Mouse (Mus musculus) heart, embryonic 15.5 days (tissue): ENCODE measurements around the gene Upk1a. TPM values are rescaled to one million over a fixed set of nuclear protein-coding genes. Genes with fewer than 3 reads are reported as not detected.

ENCODE experiments used
- ATAC-seq: fragments of 200-750 bp; cut with Nextera tagmentation; replicated peaks from 2 replicates; pipeline ENCODE4 v1.8.0; 2017; ENCODE audit warnings: low read depth, moderate TSS enrichment; ENCODE audit not compliant: insufficient number of reproducible peaks, insufficient read depth, low FRiP score
- H3K27ac ChIP-seq: fragments of 300-500 bp; sonication (generic); 2 replicates; pipeline ENCODE4 v1.5.1; 2015; ENCODE audit warnings: mild to moderate bottlenecking, inconsistent platforms
- H3K27me3 ChIP-seq: fragments of 300-500 bp; sonication (generic); 2 replicates; pipeline ENCODE4 v1.6.1; 2015; ENCODE audit warnings: inconsistent platforms
- H3K36me3 ChIP-seq: fragments of 300-500 bp; sonication (generic); 2 replicates; pipeline ENCODE4 v1.6.1; 2015; ENCODE audit warnings: mild to moderate bottlenecking, inconsistent platforms
- H3K4me1 ChIP-seq: fragments of 300-500 bp; sonication (generic); replicated peaks from 2 replicates; pipeline ENCODE4 v1.6.1; 2015; ENCODE audit warnings: inconsistent platforms
- H3K4me2 ChIP-seq: fragments of 300-500 bp; sonication (generic); 2 replicates; pipeline ENCODE4 v1.6.1; 2015; ENCODE audit warnings: inconsistent platforms, mild to moderate bottlenecking, moderate library complexity
- H3K4me3 ChIP-seq: fragments of 300-500 bp; sonication (generic); 2 replicates; pipeline ENCODE4 v1.5.1; 2015; ENCODE audit warnings: mild to moderate bottlenecking, inconsistent platforms
- H3K9ac ChIP-seq: fragments of 300-500 bp; sonication (generic); 2 replicates; pipeline ENCODE4 v1.6.1; 2015; ENCODE audit warnings: mild to moderate bottlenecking, inconsistent platforms
- H3K9me3 ChIP-seq: fragments of 300-500 bp; sonication (generic); replicated peaks from 2 replicates; pipeline ENCODE4 v1.6.1; 2016; ENCODE audit warnings: inconsistent platforms
- WGBS: fragments of 180-500 bp; shearing (Covaris S2); methylation state at CpG from one replicate; pipeline ENCODE4 v1.1.7; 2015; ENCODE audit warnings: mixed read lengths; 5-methylcytosine and 5-hydroxymethylcytosine counted together
- polyA plus RNA-seq: library from polyadenylated mRNA; unstranded; fragments of >200 nt; fragmentation: Nextera tagmentation; extraction: Ambion mirVana; gene quantifications from 2 replicates; pipeline ENCODE4 v1.2.1, GENCODE M21; 2015

The Upk1a gene
- polyA plus RNA-seq, 1 experiment from 2014 or later: 0.43 TPM

- WGBS: 61% methylated on average over 7 of the region's 7 CpGs
- Histone ChIP-seq H3K4me2 (peak overlapping the region; percentile 37), H3K9me3 (no peaks in the 10 kb centered on the region), H3K27me3 (no peaks in the 10 kb centered on the region), H3K4me1 (peaks cover 10% of the 10 kb centered on the region), H3K9ac (no peak overlapping the region), H3K27ac (peak overlapping the region; percentile 46), H3K4me3 (no peak overlapping the region), H3K36me3 (no peaks in the 10 kb centered on the region)
- ATAC-seq: no peak
These were observed 12.0 kb downstream of the Upk1a start for GRCm38 (mm10) chr7:30600651-30601050.

DNA sequence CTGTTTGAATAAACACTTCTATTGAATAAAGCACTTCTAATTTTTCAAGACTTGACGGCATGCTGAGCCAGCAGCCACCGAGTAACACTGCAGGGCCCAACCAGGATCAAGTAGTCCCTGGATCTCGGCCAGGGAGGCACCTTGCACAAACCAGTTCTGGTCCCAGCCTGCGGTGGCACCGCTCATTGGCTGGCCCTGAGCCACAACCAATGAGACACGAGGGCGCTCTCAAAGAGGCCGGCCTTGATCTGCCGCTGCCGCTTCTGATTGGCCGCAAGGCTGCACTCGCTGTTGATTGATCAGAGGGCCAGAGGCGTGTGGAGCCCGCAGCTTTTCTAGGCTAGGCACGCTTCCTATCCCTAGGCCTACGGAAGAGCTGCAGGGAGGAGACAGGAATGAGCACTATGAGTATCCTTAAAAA lies 12.7 kb downstream of the Upk1a start:
- 2% methylated on average over 16 of the region's 16 CpGs for WGBS
- Histone ChIP-seq H3K27ac (peak overlapping the region; percentile 46), H3K4me2 (peak overlapping the region; percentile 39)

DNA sequence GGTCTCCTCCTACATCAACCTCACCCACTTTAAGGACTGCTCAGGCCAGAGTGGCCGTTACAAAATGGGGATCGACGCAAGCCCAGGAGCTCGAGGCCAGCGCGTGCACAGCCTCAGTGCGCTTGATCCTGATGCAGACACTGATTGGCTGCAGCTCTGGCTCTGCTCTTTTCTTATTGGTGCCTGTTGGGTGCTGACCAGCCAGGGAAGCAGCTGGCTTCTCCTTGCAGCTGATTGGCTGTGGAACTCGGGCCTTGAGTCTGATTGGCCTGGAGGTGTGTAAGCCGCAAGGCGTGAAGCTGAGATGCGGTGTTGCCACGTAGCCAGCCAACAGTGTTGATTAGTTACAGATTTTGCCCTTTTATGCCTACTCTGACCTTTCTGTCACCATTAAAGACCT lies 13.9 kb downstream of the Upk1a start, which contains the start of gene Zbtb32:
TSS of gene Zbtb32 (minus strand) at position 124 of the 400 bp plus-strand sequence.
- no peak for ATAC-seq
- Histone ChIP-seq H3K9me3 (no peaks in the 10 kb centered on the region), H3K4me3 (no peak within 1 kb of the TSS), H3K9ac (no peak within 1 kb of the TSS), H3K27ac (peak within 1 kb of the TSS; percentile 35; the same call in 1 of the 2 replicates), H3K36me3 (no peaks in the 10 kb centered on the region), H3K4me2 (peak within 1 kb of the TSS; percentile 39), H3K27me3 (0 out of 2 replicates have a peak, but pooled peaks cover 2% of the 10 kb centered on the region), H3K4me1 (peaks cover 10% of the 10 kb centered on the region)
- WGBS: 90% methylated on average over 12 of the region's 12 CpGs

More for the DNA sequence above, 12.7 kb downstream of the Upk1a start:
- Histone ChIP-seq H3K36me3 (no peaks in the 10 kb centered on the region), H3K4me1 (peaks cover 10% of the 10 kb centered on the region), H3K4me3 (0 out of 2 replicates have a peak overlapping the region, but pooled peaks have one; percentile 15), H3K27me3 (no peaks in the 10 kb centered on the region), H3K9me3 (no peaks in the 10 kb centered on the region), H3K9ac (no peak overlapping the region)
- ATAC-seq: peak; percentile 92

GRCm38 (mm10) chr7:30596811-30597210 lies 15.8 kb downstream of the Upk1a start:
- Histone ChIP-seq H3K27me3 (0 out of 2 replicates have a peak, but pooled peaks cover 2% of the 10 kb centered on the region), H3K4me2 (no peak overlapping the region), H3K36me3 (no peaks in the 10 kb centered on the region), H3K4me3 (no peak overlapping the region), H3K9ac (no peak overlapping the region), H3K9me3 (no peaks in the 10 kb centered on the region), H3K27ac (no peak overlapping the region), H3K4me1 (peaks cover 10% of the 10 kb centered on the region)
- ATAC-seq: no peak
- 62% methylated on average over 5 of the region's 5 CpGs for WGBS

DNA sequence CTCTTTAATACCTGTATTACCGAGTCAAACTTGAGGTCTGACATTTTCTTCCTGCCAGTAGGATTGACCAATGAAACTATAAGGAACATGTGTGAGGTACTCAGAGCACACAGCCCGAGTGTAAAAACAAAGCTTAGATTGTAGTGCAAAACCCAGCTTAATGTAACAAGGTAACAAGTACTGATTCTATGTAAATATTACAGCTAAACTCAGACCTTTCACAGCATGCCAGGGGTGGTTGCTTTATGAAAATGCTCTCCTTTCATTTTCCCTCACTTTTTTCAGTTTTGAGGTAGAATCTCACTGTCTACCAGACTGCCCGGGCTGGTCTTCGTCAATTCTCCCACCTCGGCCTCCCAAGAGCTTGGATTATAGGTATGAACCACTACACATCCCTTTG lies 16.6 kb downstream of the Upk1a start:
- Histone ChIP-seq H3K36me3 (no peaks in the 10 kb centered on the region), H3K27me3 (0 out of 2 replicates have a peak, but pooled peaks cover 2% of the 10 kb centered on the region), H3K27ac (no peak overlapping the region), H3K4me2 (no peak overlapping the region), H3K4me1 (peaks cover 10% of the 10 kb centered on the region), H3K9ac (no peak overlapping the region), H3K4me3 (no peak overlapping the region), H3K9me3 (no peaks in the 10 kb centered on the region)
- ATAC-seq: no peak
- whole genome bisulfite sequencing: 73% methylated on average over 5 of the region's 5 CpGs

DNA sequence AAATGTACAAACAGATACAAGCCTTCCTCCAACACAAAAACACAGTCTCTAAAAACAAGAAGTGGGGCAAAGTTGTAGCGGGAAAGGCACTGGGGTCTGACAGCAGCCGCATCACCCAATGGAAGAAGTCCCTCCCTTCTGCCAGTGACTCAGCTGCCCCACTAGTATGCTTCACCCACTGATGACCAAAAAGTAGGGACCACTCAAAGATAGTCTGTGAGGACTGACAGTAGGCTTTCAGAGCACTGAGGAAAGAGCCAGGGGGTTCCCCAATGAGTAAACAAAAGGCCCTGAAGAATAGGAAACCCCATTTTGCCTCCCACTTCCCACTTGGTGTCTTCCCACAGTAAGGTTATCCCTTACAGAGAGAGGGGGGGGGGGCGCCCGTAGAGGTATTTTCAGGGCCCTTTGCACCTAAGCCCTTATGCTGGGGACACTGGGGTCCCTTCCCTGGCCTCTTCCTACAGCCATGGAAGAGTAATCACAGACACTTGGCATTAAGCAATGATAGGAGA lies 18.1 kb downstream of the Upk1a start:
- Histone ChIP-seq H3K4me1 (peaks cover 7% of the 10 kb centered on the region), H3K4me2 (no peak overlapping the region), H3K36me3 (no peaks in the 10 kb centered on the region), H3K9me3 (no peaks in the 10 kb centered on the region), H3K4me3 (no peak overlapping the region), H3K27ac (no peak overlapping the region), H3K27me3 (0 out of 2 replicates have a peak, but pooled peaks cover 2% of the 10 kb centered on the region), H3K9ac (no peak overlapping the region)
- 63% methylated on average over 4 of the region's 4 CpGs for WGBS
- no peak for ATAC-seq

GRCm38 (mm10) chr7:30593579-30594509 lies 18.8 kb downstream of the Upk1a start:
- H3K4me1 ChIP-seq: peaks cover 6% of the 10 kb centered on the region
- H3K4me2 ChIP-seq: no peak overlapping the region
- 64% methylated on average over 10 of the region's 10 CpGs for WGBS
- no peak overlapping the region for H3K27ac ChIP-seq
- ATAC-seq: no peak
- H3K27me3 ChIP-seq: 0 out of 2 replicates have a peak, but pooled peaks cover 2% of the 10 kb centered on the region
- no peaks in the 10 kb centered on the region for H3K36me3 ChIP-seq
- no peaks in the 10 kb centered on the region for H3K9me3 ChIP-seq
- no peak overlapping the region for H3K4me3 ChIP-seq
- H3K9ac ChIP-seq: no peak overlapping the region

GRCm38 (mm10) chr7:30592772-30593423 lies 19.7 kb downstream of the Upk1a start:
- H3K9me3 ChIP-seq: no peaks in the 10 kb centered on the region
- no peaks in the 10 kb centered on the region for H3K36me3 ChIP-seq
- H3K4me3 ChIP-seq: no peak overlapping the region
- ATAC-seq: no peak
- H3K4me1 ChIP-seq: peaks cover 6% of the 10 kb centered on the region
- H3K27me3 ChIP-seq: 0 out of 2 replicates have a peak, but pooled peaks cover 2% of the 10 kb centered on the region
- WGBS: 42% methylated on average over 5 of the region's 5 CpGs
- no peak overlapping the region for H3K9ac ChIP-seq
- no peak overlapping the region for H3K27ac ChIP-seq
- H3K4me2 ChIP-seq: no peak overlapping the region

DNA sequence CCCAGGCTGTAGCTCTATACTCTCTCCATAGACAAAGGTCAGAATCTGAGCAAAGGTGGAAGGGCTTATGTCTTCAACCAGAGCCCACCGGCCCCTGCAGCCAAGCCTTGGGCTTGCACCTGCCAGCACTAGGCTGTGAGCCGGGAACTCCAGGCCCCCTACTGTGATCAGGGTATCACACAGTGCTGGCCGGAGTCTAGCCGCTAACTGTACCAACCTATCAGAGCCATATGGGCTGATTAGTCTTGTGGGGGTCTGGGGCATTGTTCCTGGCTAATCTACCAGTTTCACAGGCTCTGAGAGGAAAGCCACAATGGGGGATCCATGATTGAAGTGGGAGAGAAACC lies 21.1 kb downstream of the Upk1a start:
- H3K4me2 ChIP-seq: no peak overlapping the region
- H3K4me3 ChIP-seq: no peak overlapping the region
- H3K9me3 ChIP-seq: no peaks in the 10 kb centered on the region
- 50% methylated on average over 4 of the region's 4 CpGs for WGBS
- no peak for ATAC-seq
- H3K4me1 ChIP-seq: peaks cover 19% of the 10 kb centered on the region
- H3K27me3 ChIP-seq: 0 out of 2 replicates have a peak, but pooled peaks cover 2% of the 10 kb centered on the region
- H3K27ac ChIP-seq: no peak overlapping the region
- no peak overlapping the region for H3K9ac ChIP-seq
- no peaks in the 10 kb centered on the region for H3K36me3 ChIP-seq

DNA sequence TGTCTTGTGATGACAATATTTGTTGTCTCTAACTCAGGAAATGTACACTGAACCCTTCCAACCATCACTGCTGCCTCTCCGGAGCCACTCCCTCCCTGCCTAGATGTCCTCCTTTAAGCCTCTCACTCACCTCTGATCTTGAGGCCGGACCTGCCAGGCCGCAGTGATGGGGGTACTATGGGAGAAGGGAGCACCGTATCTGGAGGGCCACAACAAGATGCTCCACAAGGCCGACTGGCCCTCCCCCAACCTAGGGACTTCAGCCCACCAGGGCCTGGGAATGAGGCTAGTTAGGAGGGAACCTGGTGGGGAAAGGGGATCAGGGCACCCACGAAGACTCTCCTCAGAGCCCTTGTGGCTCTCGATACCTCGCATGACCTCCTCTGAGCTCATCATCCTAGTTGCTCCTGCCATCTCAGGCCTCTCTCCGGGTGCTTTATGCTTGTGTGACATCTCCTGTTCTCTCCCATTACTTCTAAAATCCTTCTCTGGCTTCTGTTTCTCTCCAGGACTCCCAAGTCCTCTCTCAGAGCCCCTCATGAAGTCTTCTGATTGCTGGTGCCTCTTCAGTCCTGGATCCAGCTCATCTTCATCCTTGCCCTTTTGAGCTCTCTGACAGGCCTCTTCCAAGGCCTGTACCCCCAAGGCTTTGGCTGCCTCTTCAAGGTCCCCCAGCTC lies 21.6 kb downstream of the Upk1a start:
- no peak overlapping the region for H3K4me2 ChIP-seq
- ATAC-seq: no peak
- 77% methylated on average over 9 of the region's 9 CpGs for WGBS

More for the DNA sequence above, 21.6 kb downstream of the Upk1a start:
- H3K27ac ChIP-seq: no peak overlapping the region
- H3K4me1 ChIP-seq: peaks cover 22% of the 10 kb centered on the region
- no peak overlapping the region for H3K9ac ChIP-seq
- H3K36me3 ChIP-seq: peaks cover 3% of the 10 kb centered on the region; the same call in 1 of the 2 replicates
- H3K27me3 ChIP-seq: 0 out of 2 replicates have a peak, but pooled peaks cover 2% of the 10 kb centered on the region
- H3K4me3 ChIP-seq: no peak overlapping the region
- H3K9me3 ChIP-seq: no peaks in the 10 kb centered on the region
